Mouse (Mus musculus): ENCODE results near the gene Plekha8.
A peak's percentile ranks its signal among the peaks of the same experiment; 100 is the strongest.

Gene Plekha8

DNA sequence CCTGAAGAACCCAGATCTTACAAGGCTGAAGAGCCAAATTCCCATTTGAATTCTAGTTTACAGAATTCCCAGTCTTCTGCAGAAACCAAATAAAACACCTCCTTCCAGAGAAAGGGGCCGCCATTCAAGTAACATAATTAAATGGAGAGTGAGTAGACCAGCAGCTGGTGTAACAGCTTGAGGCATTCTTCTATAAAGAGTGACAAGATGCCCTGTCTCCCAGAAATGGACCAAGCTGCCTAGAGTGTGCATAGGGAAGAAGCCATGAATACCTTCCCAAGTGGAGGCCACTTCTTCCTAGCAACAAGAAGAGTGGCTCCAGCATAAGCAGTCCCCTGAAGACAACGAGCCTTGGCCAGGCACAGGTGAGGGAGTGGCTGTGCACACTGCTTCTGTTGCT, 47.0 kb downstream of the Plekha8 start:
- no peak for DNase-seq (ENCODE audit: low spot score in 2 of 2)

DNA sequence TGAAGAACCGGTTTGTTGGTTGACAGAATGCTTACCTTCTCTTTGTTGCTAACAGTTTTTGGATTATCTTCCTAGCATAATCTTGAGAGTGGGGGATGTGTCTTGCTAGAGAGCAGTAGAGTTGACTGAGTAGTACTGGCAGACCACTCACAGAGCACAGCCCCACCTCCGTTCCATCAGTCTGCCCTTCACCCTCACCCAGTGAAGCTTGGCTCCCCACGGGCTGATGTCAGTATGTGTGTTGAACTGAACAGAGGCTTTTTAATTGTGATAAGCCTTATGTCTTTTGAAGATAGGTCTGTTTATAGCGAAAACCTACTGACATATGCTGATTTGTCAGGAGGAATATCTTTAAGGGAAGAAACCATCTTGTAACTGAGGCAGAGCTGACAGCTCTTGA, 48.3 kb downstream of the Plekha8 start:
- DNase-seq (ENCODE audit: low spot score in 2 of 2), result no peak

DNA sequence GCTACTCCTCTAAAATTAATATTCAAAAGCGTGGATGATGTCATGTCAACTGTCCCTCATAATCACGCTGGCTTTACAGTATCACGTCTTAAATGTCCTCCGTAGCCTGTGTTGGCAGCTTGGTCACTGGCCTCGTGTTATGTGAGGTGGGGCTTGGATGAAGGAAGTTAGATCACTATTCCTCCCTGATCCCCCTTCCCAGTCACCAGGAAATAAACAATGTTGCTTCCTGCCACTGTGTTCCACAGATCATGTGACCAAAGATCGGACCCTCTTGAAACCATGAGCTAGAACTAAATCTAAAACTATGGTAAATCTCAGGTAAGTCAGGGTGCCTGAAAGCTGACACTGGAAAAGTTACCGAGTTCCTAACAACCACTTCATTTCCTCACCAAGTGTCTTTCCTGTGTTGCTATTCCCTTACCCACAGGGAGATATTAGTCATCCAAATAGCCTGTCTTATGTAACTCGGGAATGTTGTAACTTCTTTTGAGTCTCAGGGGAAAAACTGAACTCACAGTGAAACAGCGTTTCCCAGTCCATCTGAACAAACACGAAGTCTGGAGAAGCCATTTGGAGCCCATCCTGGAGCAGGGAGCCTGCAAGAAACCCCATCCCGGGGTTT, 60.7 kb downstream of the Plekha8 start:
- DNase-seq (ENCODE audit: low spot score in 2 of 2), result no peak

DNA sequence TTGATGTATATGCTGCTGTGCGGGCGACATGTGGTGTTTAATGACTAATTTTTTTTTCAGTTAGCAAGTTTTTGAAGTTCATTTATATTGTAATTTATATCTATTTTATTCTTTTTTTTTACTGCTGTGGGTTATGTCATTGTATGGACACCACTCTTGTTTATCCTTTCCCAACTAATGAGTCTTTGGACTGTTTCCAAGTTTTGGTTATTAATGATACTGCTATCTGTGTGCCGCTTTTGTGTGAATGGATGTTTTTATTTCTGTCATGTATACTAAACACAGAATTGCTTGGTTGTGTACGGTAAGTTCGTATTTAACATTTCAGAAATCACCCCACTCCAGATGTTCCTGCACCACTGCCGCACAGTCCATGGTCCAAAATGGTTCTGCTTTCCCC, 63.0 kb downstream of the Plekha8 start:
- DNase-seq (ENCODE audit: low spot score in 2 of 2), result no peak

DNA sequence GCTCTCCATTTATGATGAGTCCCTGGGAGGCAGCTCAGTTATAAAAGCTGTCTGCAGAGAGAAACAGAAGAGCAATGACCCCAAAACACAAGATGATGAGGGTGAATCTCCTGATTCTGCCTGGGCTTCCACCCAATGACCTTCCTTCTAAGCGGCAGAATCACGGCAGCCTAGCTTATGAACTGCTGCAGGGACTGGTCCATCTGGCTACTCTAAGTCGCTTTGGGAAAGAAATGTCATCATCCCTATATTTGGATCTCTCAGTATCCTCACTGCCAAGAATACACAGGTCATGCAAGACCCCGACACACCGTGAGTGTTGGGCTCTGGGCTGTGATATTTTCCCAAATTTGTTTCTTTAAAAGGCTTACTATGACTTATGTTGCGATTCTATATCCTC, 75.0 kb downstream of the Plekha8 start:
- DNase-seq (ENCODE audit: low spot score in 2 of 2), result no peak

DNA sequence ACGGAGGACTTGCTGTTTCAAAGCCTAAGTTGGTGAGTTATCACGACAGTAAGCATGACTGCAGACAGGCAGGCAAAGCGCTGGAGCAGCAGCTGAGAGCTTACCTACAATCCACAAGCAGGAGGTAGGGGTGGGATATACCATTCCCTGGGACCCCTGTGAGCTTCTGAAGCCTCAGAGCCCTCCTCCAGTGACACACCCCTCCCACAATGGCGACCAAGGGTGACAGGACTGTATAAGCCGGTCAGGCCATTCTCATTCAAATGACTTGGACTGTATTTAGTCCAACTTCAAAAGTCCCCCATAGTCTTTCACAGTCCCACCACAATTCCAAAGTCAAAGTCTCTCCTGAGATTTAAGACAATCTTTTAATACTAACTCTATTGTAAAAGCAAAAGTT, 78.0 kb downstream of the Plekha8 start:
- no peak for DNase-seq (ENCODE audit: low spot score in 2 of 2)

DNA sequence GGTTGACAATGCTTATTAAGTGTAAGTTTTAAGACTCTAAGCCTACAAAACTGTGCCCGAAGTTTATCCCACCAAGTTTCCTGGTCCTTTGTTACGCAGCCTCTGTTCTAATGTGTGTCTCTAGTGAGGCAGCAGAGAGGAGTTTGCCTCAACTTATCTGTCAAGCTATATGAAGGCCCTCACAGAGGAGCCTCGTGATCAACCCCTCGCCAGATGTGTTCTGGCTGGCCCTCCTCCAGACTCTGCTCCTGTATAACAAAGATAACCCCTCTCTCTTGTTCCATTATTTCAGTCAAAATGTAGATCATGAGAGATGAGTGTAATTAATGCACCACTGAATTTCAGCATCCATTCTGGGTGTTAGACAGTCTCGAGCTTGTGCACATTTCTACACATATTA, 84.8 kb downstream of the Plekha8 start:
- DNase-seq (ENCODE audit: low spot score in 2 of 2), result peak; percentile 62 to 81

DNA sequence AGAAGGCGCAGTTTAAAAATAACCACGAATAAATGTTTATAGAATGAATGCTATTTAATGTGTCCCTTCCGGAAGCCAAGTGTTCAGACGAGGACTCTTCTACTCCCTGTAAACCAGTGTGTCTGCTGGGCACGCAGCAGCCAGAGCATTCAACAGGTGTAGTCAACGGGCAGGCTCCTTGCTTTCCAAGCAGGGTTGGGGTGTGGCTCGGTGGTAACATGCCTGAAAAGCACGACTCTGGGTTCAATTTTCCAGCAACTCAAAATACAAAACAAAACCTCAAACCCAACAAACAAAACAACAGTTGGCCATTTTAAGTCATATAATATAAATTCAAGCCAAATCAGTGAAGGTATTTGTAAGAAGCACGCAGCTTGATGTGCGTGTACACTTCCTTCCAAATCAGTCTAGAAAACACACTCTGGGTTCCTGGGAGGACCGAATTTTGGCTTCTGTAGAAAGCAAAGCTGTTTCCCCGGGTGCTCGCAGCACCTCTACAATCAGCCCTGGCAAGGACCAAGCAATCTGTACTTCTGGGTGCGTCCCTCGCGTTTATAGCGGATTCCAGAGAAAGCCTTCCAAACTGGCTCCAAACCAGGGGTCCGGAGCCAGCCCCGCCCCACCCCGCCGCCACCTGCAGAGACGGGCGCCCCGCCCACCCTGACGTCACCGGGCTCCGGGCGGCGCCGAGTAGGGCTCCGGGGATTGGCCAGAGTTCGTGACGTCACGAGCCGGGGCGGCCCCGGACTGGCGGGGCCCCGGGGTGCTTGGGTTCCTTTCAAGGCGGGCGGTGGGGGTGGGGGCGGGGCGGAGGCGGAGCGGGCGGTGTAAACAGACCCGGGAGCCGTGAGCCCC, 86.2 kb downstream of the Plekha8 start, which contains the start of gene Mturn:
Gene Mturn, plus strand, starts transcription at position 734 of the 855 bp plus-strand sequence.
- peak; percentile 100 for DNase-seq (ENCODE audit: low spot score in 2 of 2)

DNA sequence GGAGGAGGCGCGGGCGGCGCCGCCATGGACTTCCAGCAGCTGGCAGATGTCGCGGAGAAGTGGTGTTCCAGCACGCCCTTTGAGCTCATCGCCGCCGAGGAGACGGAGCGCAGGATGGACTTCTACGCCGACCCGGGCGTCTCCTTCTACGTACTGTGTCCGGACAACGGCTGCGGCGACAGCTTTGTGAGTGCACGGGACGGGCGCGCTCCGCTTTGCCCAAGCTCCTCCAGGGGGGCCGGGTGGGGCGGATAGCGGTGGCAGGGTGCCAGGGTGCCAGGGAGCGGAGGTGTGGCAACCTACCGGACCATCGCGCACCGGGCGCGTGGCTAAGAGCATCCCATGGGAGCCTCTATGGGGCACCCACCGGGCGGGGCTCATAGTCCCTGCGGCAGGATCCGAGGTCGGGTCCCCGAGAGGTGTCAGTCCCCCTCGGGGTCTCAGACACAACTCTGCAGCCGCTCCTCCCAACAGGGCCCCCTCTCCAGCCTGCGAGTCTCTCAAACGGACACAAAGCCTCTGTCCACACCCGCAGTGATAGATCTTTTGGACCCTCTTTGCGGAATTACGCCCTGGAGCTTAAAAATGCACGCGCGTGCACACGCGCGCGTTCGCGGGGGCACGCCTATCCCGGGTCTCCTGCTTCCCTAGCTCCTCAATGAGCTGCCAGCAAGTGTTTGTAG, 87.0 kb downstream of the Plekha8 start:
- DNase-seq (ENCODE audit: low spot score in 2 of 2), result peak in 1 of 2 experiments; percentile 83

DNA sequence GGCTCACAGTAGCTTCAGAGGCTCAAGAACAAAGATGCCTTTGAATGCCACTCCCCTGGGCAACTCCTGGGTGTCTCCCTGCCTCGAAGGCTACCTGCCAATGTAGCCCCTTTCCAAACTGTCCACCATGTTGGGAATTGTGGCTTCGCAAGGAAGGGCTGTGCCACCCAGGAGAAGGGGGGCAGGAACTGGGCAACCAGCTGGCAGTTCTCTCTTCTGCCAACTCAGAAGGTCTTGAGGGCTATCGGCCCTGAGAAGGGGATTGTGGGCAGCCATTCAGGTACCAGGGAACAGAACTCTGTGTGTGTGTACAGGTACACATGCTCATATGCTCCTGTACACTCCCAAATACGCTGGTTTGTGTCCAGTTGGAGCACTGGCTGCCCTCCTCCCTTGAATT, 89.2 kb downstream of the Plekha8 start:
- DNase-seq (ENCODE audit: low spot score in 2 of 2), result no peak

DNA sequence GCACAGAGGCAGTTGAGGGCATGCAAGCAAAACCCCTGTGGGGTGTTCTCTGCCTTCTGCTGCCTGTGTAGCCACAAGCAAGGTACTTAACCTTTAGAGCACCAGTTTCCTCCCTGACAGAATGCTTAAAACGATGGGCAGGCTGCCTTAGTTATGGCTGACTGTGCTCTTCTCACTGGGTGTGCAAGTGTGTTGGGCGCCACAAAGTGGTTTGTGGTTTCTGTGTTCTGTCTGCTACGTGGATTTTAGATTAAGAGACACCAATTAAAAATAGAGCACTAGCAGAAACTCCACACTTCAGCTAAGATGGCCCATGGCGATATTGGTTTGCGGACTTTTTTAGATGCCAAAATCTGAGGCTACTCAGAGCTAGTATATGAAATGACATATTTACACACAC, 90.2 kb downstream of the Plekha8 start:
- no peak for DNase-seq (ENCODE audit: low spot score in 2 of 2)

DNA sequence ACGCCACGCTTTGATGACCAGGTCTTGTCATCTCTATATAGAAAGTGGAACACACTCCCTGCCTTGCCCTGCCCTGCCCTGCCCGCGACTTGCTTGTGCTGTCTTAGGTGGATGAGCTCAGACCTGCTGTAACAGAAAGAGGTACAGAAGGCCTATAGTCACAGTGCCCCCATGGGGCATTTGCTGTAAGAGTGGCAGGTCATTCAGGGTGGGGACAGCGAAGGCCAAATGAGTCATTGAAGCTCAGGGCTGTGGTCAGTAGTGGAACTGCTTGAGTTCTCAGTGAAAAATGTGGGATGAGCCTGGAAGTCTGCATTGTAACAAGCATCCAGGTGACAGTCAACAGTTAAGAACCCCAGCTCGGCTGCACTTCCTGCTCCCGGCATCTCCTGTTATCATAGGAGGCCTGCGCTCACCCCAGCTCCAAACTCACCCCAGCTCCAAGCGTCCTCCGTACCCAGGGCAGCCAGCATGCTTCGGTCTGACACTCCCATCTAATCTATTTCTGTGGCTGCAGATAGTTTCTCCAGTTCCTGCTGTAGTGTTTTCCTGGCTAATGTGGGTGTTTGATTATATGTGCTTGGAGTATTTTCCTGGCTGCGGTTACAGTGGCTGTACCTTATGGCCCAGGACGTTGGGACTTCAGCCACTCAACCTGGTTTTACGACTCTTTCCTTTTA, 90.9 kb downstream of the Plekha8 start:
- peak in 1 of 2 experiments; percentile 22 for DNase-seq (ENCODE audit: low spot score in 2 of 2)

DNA sequence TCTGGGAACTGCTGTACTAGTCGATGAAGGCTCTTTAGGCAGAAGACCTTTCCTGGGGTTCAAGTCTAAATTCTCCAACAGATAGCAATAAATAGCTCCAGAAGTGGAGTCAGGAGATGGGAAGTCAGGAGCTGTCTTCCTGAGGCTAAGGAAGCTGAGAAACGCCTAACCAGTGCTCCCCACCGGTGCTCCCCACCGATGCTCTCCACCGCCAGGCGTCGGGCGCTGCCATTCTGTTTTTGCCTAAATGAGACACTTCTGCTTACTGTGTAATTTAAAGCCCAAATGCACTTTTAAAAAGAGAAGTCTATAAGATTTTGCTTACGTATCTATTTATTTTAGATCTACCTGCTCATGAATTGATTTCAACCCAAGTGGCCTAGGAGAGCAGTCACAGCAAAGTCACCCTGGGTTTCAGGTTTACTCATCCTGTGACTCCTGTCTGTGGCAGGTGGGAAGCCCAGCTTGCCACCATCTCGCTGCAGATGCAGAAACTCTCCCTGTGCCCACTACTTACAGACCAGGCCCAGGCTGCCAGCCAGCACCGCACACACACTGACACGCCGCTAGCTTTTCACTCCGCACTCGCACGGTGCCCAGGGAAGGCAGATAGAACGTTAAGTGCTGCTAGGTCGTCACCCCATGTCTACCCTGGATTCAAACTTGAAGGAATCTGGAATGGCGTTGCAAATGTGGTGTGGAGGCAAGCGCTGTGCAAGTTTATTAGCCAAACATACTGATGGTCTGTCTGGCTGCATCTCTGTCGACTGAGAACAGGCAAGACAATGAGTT, 92.2 kb downstream of the Plekha8 start:
- DNase-seq (ENCODE audit: low spot score in 2 of 2), result no peak

DNA sequence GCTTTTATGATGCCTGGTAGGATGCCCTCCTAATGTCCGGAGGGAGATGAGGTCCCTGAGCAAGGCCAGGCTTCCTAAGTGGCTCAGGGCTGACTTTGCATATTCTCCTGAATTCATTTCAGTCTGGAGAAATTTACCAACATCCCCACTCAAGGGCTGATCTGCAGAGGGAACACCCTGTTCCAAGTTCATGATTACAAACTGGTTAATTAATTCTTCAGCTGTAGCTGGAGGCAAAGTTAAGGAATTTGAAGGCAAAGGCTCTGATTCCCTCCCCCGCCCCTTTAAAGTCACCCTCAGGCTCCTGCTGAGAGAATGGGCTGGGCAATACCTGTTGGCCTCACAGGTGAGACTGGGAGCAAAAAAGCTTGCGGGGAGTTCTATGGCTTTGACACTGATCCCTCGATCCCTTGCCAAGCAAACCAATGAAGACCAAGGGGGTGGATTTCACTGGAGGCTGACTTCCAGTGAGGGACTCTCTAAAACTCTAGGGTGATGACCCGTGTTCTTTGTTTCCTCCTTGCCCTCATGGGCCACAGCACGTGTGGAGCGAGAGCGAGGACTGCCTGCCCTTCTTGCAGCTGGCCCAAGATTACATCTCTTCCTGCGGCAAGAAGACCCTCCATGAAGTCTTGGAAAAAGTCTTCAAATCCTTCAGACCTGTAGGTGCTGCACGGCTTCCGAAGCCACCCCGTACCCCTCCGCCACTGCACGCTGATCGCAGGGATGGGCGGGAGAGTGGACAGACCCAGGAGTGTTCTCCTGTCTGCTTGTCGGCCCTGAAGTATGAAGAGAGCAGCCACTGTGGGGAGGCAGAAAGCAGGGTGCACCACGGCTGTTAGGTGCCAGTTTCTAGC, 93.8 kb downstream of the Plekha8 start:
- DNase-seq (ENCODE audit: low spot score in 2 of 2), result no peak

DNA sequence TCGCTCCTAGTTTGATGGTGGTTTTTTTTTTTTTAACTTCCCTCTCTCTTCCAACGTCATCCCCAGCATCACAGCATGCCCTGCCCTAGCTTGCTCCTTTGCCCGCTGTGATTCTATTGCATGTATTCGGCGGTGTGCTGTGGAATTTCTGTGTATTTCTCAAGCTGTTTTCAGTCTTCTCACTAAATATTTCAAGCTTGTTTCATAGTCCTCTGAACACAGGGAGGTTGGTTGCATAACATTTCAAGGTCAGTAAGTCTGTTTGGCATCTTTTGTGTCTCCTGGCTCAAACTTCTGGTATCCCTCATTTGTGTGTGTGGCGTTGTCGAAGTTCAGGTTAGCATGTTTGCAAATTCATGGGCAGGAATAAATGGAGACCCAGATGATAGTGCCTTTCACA, 94.8 kb downstream of the Plekha8 start:
- no peak for DNase-seq (ENCODE audit: low spot score in 2 of 2)

DNA sequence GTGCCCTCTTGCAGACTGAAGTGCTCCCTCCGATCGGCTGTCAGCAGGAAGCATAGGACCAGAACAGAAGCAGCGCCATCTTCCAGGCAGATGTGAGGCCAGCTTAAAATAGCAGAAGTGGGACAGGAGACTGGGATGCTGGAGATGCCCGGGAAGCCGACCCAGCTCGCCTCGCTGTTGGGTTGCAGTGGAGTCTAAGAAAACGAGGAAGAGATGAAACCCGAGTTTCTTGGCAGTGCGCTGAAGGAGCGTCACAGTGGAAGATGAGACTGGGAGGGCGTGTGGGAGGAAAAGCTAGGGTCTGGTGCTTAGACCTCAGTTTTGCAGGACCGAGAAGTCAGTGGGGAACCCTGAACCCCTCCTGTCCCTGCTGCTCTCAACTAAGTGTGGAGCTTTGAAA, 95.9 kb downstream of the Plekha8 start:
- DNase-seq (ENCODE audit: low spot score in 2 of 2), result no peak

DNA sequence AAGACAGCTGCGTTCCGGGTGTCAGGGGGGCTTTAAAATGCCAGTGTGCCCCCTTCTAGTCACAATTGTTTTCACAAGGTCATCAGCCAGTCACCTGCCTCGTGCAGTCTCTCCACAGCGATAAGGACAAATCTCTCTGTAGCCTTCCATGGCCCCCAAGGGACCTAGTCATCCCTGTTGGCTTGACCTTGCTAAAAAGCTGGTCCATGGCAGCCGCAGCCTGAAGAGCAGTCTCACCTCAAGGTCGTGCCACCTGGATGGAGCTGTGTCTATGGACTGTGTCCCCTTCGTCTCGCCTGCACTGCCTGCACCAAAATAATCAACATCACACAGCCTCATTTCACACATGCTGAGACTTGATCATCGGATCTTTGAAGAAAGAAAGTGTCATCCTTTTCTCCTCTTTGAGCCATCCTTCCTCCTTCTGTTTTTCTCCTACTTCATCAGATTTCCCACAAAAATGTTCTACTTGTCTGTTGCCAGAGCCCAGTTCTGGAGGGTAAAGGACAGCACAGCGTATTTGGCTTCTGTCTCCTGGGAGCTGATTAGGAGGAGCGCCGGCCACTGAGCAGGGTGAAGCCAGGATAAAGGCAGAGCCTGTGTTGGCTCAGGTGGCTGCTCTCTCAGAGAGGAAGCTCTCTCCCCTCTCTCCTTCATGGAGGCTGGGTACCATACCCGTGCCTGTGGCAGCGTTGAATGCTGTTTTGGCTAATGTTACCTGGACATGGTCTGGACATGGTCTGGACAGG, 96.6 kb downstream of the Plekha8 start:
- DNase-seq (ENCODE audit: low spot score in 2 of 2), result no peak

DNA sequence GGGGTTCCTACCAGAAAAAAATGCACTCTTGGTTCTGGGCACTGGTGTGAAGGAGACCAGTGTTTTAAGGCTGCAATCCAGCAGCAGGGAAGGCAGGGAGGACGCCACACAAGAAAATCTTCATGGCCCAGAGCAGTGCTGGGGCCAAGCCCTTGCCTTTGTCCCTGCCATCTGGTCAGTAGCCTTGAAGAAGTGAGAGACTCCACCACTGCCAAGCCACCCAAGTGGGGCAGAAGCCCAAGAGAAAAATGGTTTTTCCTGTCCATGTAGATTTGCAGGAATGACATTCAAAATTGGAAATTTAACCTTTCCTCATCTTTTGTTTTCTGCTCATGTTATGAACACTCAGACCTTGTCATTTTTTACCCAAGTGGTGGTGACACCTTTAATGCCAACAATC, 97.3 kb downstream of the Plekha8 start:
- no peak for DNase-seq (ENCODE audit: low spot score in 2 of 2)

DNA sequence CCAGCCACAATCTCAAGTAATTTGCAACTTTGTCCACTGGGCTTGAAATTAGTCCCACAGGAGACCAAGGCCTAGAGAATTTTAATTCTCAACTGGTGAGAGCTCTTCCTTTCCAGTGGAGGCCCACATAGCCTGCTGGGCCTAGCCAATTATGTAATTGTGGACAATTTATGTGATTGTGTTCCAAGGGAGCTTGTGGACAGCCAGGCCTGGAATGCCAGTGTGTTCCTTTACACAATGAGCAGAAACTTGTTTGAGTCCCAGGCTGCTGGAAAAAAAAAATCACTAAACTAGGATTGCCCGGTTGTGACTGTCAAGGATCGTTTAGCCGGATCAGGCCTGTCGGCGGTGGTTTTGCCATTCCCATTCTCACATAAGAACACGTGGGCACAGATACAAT, 98.4 kb downstream of the Plekha8 start:
- DNase-seq (ENCODE audit: low spot score in 2 of 2), result no peak
